Mouse (Mus musculus) G1E (cell line): ENCODE measurements around the gene Pcbp2.

Experiments
- GATA1 ChIP-seq: IDR thresholded peaks from 2 replicates; pipeline ENCODE4 v1.6.1; 2012; ENCODE audit warnings: borderline replicate concordance, low read length, inconsistent platforms, mixed read lengths
- TAL1 ChIP-seq: conservative IDR thresholded peaks from 2 replicates; pipeline ENCODE4 v1.6.1; 2012; ENCODE audit warnings: low read depth, low read length, inconsistent platforms, mixed read lengths

DNA sequence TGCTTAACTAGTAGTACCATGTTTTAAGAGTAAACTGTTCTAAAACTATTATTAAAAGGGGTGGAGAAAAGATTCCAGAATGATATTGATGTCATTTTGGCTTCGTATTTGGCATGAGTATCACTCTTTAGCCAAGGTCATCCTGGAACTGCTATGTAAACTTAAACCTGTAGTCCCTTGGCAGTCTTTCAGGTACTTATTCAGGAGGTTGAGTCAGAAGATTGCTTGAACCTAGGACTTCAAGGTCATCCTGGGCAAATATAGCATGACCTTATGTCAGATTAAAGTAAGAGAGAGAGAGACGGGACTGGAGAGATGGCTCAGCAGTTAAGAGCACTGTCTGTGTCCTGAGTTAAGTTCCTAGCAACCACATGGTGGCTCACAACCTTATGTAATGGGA, 45.7 kb upstream of the Pcbp2 start:
- TF ChIP-seq GATA1 (no peak), TAL1 (no peak)
